Mouse (Mus musculus) mouse trophoblast stem cell (cell line): ENCODE measurements at regions not wholly inside any gene's neighbourhood (a gene's known extent, or its start where the extent isn't known, plus 50 kb on each side); places are given as distances from the start of the nearest gene placed in this dataset.

Experiments used
- in situ Hi-C, 2 experiments: fragments of 300-500 bp; cut with MseI, MboI; formaldehyde crosslinking; loops; 2 replicates in 1 of 2; 3 replicates in 1 of 2; pipeline ENCODE4 v1.15.1; 2025

DNA sequence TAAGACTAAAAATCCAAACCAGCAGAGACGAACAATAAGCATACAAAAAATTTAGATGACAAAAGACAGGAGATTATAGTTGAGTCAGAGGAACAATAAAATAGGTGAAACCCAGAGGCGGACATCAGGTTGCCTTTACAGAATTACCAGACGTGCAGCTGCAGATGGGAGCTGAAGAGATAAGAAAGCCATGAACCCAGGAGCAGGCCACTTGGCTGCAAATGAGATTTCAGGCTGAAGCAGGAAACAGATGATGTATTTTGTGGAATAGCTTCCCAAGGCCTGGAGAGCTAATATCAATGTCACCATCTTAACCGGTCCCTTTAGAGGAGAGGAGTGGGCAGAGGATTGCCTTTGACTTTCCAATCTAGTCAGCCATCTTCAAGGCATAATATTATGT lies 57.6 kb upstream of the Itga1 start:
- in situ Hi-C loops = no loop called here
